Mouse (Mus musculus) 3T3-L1 (cell line): ENCODE results near the gene Ptprh.

Experiments
- DNase-seq: peaks from one replicate; pipeline ENCODE4 v3.0.0-alpha.2; 2015; ENCODE audit warnings: low read depth, low spot score

The Ptprh gene

DNA sequence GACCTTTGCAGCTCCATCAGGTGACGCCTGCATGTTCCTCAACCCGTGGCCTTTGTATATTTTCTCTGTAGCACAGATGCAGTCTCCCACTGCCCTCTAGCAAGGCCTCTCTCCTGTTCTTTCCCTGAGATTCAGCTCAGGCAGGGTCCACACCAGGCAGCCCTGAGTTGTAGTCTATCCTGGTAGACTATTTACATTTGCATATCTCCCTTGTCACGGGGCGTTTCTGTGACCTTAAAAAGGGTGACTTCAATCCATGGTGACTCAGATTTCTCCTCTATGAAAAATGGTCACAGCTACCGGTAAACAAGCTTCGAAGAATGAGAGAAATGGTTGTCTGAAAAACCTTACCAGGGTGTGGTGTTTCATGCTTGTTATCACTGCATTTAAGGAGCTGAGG, at the start of gene Ptprh:
TSS of gene Ptprh (minus strand) at position 169 of the 400 bp plus-strand sequence.
- DNase-seq = no peak

DNA sequence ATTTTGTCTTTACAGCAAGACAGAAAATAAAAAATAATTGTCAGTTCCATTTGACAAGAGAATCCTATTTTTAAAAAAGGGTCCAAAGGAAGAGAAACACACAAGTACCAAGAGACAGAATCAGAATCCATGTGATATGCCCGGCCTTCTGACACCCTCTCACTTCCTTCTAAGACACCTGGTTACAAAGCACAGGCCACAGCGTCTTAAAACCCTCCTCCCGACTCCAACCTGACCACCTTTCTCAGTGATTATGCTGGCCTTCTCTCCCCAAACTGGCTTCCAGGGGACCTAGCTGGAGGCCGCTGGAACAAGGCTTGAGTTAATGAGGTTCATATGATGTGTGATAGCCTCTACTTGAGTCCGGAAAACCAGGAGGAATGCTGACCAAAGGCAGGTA, 49.5 kb upstream of the Ptprh start:
- DNase-seq = no peak

DNA sequence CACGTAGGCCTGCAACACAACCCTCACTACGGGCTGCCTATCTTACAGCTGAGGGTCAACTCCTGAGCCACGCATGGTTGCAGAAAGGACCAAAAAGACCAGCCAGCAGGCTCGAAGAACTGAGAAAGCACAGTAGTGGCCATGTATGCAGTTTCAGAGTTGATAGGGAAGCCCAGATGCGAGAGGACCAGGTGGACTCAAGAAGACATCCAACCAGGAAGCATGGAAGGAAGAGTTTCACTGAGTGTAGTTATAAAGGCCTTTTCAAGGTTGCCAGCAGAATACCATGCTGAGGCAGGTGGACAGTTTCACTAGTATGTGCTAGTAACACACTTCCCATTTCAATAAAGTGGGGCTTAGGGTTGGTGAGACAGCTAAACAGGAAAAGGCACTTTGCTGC, 48.9 kb upstream of the Ptprh start:
- no peak for DNase-seq

DNA sequence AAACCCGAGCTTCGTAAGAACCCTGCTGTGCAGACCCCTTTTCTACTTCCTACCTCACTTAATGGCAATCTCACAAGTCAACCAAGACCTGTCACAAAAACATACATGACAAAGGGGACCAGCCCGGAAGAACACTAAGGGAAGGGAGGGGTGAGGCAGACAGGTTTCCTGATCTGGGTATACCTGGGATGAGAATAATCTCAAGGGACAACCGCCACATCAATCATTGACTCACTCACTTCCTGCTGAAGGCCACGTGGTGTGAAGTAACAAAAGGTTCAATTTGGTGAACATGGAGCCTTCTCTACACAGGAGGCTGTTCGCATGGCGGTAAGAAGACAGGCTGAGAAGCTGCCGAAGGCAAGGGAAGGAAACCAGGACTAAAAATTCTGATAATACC, 47.7 kb upstream of the Ptprh start:
- DNase-seq = no peak

DNA sequence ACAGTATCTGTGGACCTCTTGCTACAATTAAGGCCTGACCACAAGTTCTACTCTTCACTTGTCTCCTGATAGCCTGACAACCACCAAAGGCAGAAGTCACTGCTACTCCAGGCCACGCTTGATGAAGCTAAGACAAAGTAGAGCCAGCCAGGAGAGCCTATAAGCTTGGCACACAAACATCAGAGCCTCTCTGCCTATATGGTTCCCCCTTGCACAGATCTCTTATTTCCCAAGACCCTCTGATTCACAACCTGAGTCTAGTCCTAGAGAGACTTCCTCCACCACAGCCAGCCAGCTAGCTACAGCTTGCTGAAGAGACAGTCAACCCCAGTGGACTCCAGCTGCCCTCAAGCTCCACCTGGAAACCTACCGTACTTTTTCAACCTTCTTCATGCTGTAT, 44.2 kb upstream of the Ptprh start:
- DNase-seq = no peak

DNA sequence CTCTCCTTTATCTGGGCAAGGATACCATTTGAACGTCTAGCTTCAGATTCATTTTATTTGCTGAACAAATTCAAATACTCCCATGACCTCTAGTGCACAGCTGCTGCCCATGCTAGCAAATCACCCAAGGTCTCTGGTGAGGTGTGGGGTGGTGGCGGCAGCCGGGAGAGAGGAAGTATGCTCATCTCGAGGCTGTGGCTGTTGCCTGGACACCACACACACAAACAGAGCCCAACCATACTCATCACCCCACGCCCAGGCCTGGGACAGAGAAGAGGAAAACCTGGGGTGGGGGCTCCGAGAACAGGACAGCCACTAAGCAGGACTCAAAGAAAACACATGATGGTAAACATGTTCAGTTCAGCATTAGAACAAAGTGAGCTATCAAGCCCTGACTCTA, 43.5 kb upstream of the Ptprh start:
- DNase-seq = no peak

DNA sequence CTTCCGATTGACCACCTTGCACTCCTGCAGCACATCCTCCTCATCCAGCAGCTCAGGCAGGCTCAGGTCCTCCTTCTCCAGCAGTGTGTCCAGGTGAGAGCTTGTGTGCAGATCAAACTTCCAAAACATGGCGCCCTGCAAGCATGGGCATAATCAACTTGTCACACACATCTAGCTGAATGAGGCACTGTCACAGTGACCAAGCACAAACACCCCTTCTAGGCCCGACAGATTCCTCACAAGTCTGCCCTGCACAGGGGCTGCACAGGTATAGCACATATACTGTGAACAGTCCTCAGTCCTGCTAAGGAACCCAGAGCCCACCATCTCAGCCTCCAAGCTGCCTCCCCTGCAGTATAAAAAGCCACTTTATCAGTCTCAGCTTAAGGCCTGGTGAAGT, 43.0 kb upstream of the Ptprh start:
- DNase-seq = no peak

DNA sequence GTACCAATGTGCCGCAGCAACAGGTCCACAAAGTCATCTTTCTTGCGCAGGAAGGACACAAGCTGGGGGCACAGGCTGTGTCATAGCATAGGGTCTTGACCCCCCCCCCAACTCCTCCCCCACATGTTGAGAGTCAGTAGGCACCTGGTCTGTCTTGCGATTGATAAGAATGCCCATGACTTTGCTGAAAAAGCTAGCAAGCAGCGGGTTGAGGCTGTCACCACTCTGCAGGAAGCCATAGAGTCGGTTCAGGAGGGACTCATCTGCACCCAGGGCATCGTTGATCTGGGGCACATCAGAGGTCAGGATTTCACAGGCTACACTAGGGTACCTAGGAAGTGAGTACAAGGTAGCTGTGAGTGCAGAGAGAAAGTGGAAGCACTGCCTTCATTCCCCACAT, 39.4 kb upstream of the Ptprh start:
- no peak for DNase-seq

DNA sequence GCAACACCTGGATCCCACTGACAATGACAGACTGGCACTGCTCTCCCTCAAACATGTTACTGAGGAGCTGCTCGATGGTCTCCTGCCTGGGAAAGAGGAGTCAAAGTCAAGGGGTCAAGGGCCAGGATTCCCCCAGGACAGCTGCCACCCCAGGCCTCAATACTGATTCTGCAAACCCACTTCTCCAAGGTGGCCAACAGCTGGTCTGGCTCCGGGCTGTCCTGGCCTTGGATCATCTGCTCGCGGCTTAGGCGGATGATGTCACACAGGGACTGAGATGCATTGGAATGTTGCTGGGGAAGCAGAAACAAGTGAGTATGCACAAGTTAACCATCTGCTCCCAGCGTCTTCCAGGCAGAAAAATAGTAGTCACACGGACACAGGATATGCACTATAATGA, 38.1 kb upstream of the Ptprh start:
- DNase-seq = no peak

DNA sequence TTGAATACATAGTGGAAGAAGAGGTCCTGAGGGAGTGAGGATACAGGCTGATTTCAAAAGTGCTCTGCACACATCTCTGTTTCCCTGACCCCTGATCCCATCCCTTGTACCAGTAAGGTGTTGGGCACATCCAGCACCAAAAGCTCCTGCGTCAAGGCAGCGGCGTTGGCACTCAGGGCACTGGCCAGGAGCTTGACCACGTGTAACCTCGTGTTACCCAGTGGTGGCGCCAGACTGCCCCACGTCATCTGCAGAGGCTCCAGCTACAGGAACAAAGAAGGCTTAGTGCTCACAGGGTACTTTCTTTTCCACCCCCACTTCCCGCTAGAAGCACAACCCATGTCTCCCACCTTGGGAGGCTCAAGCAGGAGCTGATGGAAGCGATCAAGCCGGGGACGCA, 37.3 kb upstream of the Ptprh start:
- no peak for DNase-seq

DNA sequence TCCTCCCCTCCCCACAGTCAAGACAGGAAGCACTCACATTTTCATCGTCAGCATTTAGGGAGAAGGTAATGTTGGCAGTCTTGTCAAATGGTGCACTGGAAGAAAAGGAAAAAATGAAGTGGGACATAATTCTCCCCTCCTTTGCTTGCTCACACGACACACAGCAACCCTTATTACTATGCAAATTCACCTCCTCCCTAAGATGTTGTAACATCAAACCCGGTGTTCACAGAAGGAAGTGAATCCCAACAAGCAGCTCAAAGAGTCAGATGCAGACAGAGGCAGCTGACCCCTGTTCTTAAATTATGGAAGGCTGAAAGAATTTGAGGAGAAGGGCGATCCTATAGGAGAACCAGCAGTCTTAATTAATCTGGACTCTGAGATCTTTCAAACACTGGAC, 32.3 kb upstream of the Ptprh start:
- no peak for DNase-seq

DNA sequence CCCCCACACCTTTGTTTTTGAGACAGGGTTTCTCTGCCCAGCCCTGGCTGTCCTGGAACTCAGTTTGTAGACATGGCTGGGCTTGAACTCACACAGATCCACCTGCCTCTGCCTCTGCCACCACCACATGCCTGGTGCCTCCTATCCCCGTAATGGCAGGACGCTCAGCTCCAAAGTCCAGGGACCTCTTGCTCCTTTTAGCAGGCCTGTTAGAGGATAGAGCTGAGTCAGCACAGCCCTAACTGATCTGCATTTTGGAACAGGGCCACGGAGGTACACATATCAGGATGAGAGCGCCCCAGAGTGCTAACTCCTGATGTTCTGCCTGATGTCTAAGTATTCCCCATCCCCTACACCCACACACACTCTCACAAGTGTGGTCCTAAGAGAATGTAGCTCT, 27.2 kb upstream of the Ptprh start, which contains the start of gene Tmem86b:
TSS of gene Tmem86b (minus strand) at position 392 of the 400 bp plus-strand sequence.
- no peak for DNase-seq

DNA sequence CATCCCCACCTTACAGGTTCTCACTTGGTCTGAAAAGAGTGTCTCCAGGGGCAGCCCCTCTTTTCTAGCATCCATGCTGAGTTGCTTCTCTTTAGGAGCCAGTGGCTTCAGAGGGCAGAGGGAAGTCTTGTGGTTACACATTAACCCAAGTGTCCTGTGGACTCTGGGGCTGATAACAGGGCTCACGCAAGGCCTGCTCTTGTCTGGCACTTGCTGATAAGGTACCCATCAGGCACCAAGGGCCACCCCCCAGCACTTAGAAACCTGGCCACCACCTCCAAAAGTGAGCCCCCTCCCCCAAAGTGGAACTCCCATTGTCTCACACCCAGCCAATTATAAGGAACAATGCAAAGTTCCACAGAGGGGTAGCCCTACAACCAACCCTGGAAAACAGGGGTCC, 26.4 kb upstream of the Ptprh start:
- no peak for DNase-seq

DNA sequence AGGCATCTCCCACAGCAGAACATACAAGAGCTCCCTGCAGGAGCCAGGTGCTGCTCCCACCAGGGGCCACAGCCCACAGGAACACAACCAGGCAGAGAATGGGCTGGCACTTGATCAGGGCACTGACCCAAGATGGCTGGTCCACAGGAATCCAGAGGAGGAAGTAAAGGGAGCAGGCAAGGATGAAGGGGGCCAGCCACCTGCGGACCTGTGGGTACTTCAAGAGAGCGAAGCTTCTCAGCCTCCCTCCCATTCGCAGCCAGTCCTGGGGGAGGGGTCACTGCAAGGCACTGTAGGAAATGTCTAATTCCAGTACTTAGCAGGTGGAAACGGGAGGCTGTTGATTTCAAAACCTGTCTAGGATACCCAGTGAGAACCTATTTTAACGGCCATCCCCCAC, 25.7 kb upstream of the Ptprh start:
- DNase-seq = no peak

DNA sequence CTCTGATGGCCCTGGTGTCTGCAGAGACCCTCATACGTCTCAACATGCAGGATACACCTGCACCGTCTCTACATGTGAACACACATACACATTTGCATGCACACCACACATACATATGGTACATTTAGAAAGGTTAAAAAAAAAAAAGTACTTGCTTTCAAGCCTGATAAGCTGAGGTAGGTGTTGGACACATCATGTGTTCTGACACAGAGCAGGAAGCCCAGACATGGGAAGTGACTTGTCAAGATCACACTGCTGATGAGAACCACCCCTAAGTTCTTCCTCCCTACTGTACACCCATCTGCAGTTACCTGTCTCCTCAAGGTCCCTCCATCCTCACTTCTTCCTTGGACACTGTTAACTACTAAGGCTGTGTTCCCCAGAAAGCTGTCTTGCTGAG, 22.1 kb upstream of the Ptprh start:
- no peak for DNase-seq

DNA sequence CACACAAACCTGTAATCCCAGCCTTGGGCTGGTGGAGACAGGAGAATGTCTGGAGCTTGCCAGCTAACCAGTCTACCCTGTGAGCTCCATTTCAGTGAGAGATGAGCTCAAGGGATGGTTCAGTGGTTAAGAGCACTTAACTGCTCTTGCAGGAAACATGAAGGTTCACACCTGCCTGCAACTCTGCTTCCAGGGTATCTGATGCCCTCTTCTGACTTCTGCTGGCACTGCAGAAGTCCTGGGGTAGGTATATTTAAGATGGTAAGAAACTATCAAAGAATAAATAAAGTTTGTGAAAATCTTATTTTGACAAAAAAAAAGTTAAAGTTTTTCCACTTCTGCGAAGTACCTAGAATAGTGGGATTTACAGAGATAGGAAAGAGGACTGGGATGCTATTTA, 20.5 kb upstream of the Ptprh start:
- no peak for DNase-seq

DNA sequence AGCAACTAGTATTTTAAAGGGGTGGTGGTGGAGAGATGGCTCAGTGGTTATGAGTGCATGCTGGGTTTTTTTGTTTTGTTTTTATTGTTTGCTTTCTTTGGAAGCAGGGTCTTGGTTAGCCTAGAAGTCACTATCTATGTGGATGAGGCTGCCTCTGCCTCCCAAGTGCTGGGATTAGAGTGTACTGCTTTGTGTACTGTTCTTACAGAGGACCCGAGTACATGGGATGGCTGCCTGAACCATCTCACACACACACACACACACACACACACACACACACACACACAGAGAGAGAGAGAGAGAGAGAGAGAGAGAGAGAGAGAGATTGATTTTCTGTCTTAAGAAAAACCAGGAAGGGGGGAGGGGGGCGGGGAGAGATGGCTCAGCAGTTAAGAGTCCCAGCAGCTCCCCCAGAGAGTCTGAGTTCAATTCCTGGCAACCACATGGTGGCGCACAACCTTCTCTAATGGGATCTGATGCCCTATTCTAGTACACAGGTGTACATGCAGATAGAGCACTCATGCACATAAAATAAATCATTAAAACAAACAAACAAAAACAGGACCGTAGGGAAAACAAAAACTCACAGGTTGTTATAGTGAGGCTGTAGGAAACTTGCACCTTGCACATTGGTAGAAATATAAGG, 19.8 kb upstream of the Ptprh start:
- peak; percentile 63 for DNase-seq

DNA sequence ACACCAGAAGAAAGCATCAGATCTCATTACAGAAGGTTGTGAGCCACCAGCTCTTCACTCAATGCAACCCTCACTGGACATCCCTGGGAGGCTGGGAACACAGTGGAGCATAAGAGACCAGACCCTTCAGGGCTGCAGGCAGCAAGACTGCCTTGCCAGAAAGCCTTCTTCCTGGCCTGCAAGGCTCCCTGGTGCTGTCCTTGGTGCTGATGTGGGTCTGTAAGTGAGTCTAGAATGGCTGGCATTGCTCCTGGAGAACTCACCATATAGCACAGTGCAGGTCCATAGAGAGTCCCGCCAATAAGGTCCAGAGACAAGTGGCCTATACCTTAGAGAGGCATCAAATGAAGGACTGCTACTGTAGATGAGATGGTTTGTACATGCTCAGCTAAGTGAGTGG, 16.1 kb upstream of the Ptprh start:
- peak; percentile 73 for DNase-seq

DNA sequence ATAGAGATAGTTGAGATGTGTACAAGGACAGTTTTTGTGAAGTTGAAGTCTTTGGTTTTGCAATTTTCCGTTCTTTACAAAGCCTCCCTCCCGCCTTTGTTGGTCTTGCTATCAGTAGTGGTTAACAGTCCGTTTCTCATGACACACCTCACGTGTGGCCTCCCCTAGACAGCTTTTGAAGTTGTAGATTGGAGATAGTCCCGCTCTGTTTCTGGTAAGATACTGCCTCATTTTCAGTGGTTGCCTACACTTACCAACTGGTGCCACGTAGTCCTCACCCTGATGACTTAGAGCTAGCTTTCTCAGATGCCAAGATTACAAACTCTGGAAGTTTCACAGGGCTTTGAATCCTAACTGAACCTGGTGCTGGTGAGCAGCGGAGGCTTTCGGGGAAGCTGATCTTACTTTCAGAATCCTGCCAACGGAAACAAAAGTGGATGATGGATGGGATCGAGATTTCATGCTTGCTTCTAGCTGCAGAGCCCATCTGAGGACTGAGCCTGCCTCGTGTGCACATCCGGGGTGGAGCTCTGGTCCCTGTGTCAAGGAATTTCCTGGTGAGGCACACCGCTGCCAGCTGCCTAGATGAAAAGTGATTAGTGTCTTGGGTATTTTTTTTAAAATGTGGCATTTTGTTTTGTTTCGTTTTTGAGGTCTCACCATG, 10.0 kb upstream of the Ptprh start:
- DNase-seq = no peak

DNA sequence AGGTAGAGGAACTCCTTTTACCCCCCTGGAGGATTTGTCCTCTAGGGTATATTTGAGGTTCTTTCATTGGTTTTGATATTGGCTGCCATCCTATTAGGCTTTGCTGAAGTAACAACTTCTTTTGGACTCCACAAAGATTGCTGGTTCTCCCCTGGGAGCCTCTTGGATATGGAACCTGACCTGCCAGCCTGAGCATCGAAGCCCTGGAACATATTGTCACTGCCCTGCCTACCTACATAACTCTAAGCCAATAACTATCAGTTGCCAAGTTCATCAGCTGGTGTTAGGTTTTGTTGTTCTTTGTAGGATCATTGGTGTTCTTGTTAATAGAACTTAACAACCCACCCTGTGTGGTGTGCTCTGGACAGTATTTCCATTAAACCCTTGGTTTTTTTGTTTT, 9.1 kb upstream of the Ptprh start:
- DNase-seq = no peak

DNA sequence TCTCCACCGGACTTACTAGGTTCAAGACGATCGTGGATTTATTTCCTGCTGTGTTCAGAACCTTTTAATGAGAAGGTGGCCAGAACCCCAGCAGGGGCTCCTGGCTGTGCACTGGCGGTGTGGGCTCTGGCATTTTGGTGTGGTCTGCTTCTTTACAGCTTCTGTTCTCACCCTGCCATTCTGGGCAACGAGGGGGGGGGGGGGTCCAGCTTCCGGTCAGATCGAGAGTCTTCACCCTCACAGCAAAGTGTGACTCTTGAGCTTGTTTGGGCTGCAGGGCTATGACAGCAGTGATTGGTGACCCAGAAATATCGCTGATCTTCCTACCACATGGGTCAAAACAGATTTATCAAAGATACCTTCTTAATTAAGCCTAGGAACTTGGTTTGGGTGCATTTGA, 8.5 kb upstream of the Ptprh start:
- no peak for DNase-seq

DNA sequence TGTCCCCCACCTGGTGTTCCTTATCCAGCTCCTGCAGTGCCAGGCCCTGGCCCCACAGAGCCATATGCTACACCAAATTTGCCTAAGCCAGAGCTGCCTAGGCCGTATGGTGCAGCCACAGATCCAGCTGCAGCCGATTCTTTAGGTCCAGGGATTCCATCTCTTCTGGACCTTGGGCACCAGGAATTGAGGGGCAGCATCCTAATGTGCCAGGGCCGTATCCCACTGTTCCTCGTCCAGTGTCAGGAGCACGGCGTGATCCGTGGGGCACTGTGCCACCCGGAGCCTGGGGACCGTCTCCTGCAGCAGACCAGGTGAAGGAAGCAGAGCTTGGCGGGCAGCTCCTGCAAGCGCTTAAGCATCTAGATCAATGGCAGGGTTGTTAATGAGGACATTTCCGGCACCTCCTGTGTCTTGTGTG, 8.1 kb upstream of the Ptprh start:
- DNase-seq = no peak

DNA sequence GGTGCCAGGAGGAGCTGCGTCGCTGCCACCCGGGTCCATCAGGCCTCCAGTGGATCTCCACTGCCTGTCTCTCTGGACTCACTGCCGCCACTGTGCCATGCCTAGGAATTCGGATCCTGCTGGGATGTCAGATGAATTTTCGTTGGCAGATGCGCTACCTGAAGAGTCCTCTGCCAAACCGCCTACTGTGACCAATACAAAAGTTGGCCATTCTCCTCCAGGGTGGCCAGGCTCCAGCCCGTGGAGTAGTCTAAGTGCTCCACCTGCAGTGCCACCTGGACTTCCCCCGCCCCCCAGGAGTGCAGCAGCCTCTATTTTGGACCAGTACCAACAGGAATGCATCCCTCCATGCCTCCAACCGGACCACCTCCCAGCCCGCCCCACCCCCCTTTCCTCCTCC, 7.7 kb upstream of the Ptprh start:
- DNase-seq = no peak

DNA sequence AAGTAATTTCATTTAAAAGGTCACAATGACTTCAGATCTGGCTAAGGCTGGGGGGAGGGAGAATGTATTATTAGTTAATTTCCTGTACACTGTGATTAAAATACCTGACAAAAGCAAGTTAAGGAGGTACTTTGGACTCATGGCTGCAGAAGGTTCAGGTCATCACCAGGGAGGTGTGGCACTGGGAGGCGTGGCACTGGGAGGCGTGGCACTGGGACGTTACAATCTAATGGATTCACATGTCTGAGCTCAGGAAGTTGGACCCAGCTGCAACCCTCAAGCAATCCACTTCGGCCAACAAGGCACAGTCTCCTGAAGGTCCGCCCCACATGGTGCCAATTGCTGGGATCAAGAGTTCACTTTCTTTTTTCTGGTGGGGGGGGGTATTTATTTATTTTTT, 4.2 kb upstream of the Ptprh start:
- DNase-seq = no peak
